Mouse (Mus musculus) brown adipose tissue, adult 24 weeks (tissue): ENCODE data around the gene Fam13c. TPM values are rescaled to one million over a fixed set of nuclear protein-coding genes. Genes with fewer than 3 reads are reported as not detected.
A peak's percentile ranks its signal among the peaks of the same experiment; 100 is the strongest.
"Not testable (repeated sequence)": the region's sequence is repeated elsewhere in the genome, so short reads cannot be mapped to it uniquely, and the experiment has no call there.

Experiments used
- H3K27ac ChIP-seq: fragments of 200-500 bp; replicated peaks from 2 replicates; pipeline ENCODE4 v1.5.1; 2012; ENCODE audit warnings: low read depth, mild to moderate bottlenecking, low read length
- H3K4me1 ChIP-seq: fragments of 200-500 bp; 2 replicates; pipeline ENCODE4 v1.6.1; 2012; ENCODE audit warnings: low read length, mixed read lengths; ENCODE audit not compliant: control insufficient read depth, insufficient read depth, insufficient read length
- H3K4me3 ChIP-seq: fragments of 200-500 bp; 2 replicates; pipeline ENCODE4 v1.5.1; 2012; ENCODE audit warnings: low read depth, mild to moderate bottlenecking, low read length, moderate library complexity; ENCODE audit not compliant: insufficient read depth
- polyA plus RNA-seq: library from polyadenylated mRNA; stranded (reverse); fragments of >200 nt; gene quantifications from 2 replicates; pipeline ENCODE4 v1.2.4, GENCODE M21; 2012; ENCODE audit not compliant: missing spikeins, insufficient read depth, insufficient read length

The Fam13c gene
- polyA plus RNA-seq, result 5.0 and 5.9 TPM in 2 replicates

GRCm38 (mm10) chr10:70439676-70440521, at the start of gene Fam13c:
Gene Fam13c, plus strand, starts transcription at chr10:70440481.
- peaks cover 12% of the 10 kb centered on the region; the same call in 1 of the 2 replicates for H3K4me1 ChIP-seq
- peak within 1 kb of the TSS; percentile 97 for H3K4me3 ChIP-seq
- H3K27ac ChIP-seq, result peak within 1 kb of the TSS; percentile 72

GRCm38 (mm10) chr10:70395900-70396299, 44.4 kb upstream of the Fam13c start:
- no peak overlapping the region for H3K27ac ChIP-seq
- no peaks in the 10 kb centered on the region for H3K4me1 ChIP-seq
- H3K4me3 ChIP-seq, result no peak overlapping the region

GRCm38 (mm10) chr10:70398224-70398623, 42.1 kb upstream of the Fam13c start:
- Histone ChIP-seq H3K4me3 (no peak overlapping the region), H3K4me1 (peaks cover 2% of the 10 kb centered on the region; the same call in 1 of the 2 replicates), H3K27ac (no peak overlapping the region)

- H3K4me1 ChIP-seq, result peaks cover 2% of the 10 kb centered on the region; the same call in 1 of the 2 replicates
- H3K4me3 ChIP-seq, result no peak overlapping the region
- peak overlapping the region; percentile 86 for H3K27ac ChIP-seq
These were observed 38.3 kb upstream of the Fam13c start for GRCm38 (mm10) chr10:70402006-70402405.

- H3K27ac ChIP-seq, result peak overlapping the region; percentile 86
These were observed 37.6 kb upstream of the Fam13c start for GRCm38 (mm10) chr10:70402711-70403110.

GRCm38 (mm10) chr10:70417811-70418486, 22.3 kb upstream of the Fam13c start:
- no peaks in the 10 kb centered on the region for H3K4me1 ChIP-seq
- H3K27ac ChIP-seq, result no peak overlapping the region
- H3K4me3 ChIP-seq, result no peak overlapping the region

More at GRCm38 (mm10) chr10:70402711-70403110, 37.6 kb upstream of the Fam13c start:
- Histone ChIP-seq H3K4me3 (no peak overlapping the region), H3K4me1 (peaks cover 2% of the 10 kb centered on the region; the same call in 1 of the 2 replicates)

- Histone ChIP-seq H3K27ac (no peak overlapping the region), H3K4me1 (no peaks in the 10 kb centered on the region), H3K4me3 (no peak overlapping the region)
These were observed 20.7 kb upstream of the Fam13c start for GRCm38 (mm10) chr10:70419282-70420264.

GRCm38 (mm10) chr10:70426373-70426772, 13.9 kb upstream of the Fam13c start:
- peaks cover 3% of the 10 kb centered on the region for H3K4me1 ChIP-seq
- H3K4me3 ChIP-seq, result no peak overlapping the region
- no peak overlapping the region for H3K27ac ChIP-seq

GRCm38 (mm10) chr10:70428121-70428662, 12.1 kb upstream of the Fam13c start:
- H3K4me1 ChIP-seq, result peaks cover 3% of the 10 kb centered on the region
- peak overlapping the region; percentile 85 for H3K27ac ChIP-seq
- H3K4me3 ChIP-seq, result no peak overlapping the region

- Histone ChIP-seq H3K4me3 (no peak overlapping the region), H3K4me1 (peaks cover 3% of the 10 kb centered on the region), H3K27ac (no peak overlapping the region)
These were observed 10.9 kb upstream of the Fam13c start for GRCm38 (mm10) chr10:70429341-70429740.

- peaks cover 4% of the 10 kb centered on the region; the same call in 1 of the 2 replicates for H3K4me1 ChIP-seq
These were observed 6.9 kb upstream of the Fam13c start for GRCm38 (mm10) chr10:70433334-70433733.

GRCm38 (mm10) chr10:70433736-70434135, 6.5 kb upstream of the Fam13c start:
- not testable (repeated sequence) for H3K4me3 ChIP-seq, H3K4me1 ChIP-seq, H3K27ac ChIP-seq

More at GRCm38 (mm10) chr10:70433334-70433733, 6.9 kb upstream of the Fam13c start:
- Histone ChIP-seq H3K4me3 (no peak overlapping the region), H3K27ac (no peak overlapping the region)

GRCm38 (mm10) chr10:70436656-70437055, 3.6 kb upstream of the Fam13c start:
- Histone ChIP-seq H3K4me3 (no peak overlapping the region), H3K27ac (no peak overlapping the region), H3K4me1 (0 out of 2 replicates have a peak, but pooled peaks cover 7% of the 10 kb centered on the region)

- Histone ChIP-seq H3K4me3 (no peak overlapping the region), H3K4me1 (peaks cover 12% of the 10 kb centered on the region; the same call in 1 of the 2 replicates), H3K27ac (no peak overlapping the region)
These were observed 3.0 kb upstream of the Fam13c start for GRCm38 (mm10) chr10:70437289-70437688.
